Mouse (Mus musculus) heart, adult 10 weeks (tissue): ENCODE data around the gene Rnf4. TPM values are rescaled to one million over a fixed set of nuclear protein-coding genes. Genes with fewer than 3 reads are reported as not detected.

Experiments
- polyA plus RNA-seq: library from polyadenylated mRNA; stranded (reverse); fragments of 350-450 nt; fragmentation: Illumina TruSeq; extraction: RNeasy Lipid Tissue Mini Kit (QIAGEN cat#74804); gene quantifications from one replicate; pipeline ENCODE4 v1.2.3, GENCODE M21; 2014; ENCODE audit warnings: low read depth, low replicate concordance

The Rnf4 gene
- polyA plus RNA-seq, result 29.3 TPM

DNA sequence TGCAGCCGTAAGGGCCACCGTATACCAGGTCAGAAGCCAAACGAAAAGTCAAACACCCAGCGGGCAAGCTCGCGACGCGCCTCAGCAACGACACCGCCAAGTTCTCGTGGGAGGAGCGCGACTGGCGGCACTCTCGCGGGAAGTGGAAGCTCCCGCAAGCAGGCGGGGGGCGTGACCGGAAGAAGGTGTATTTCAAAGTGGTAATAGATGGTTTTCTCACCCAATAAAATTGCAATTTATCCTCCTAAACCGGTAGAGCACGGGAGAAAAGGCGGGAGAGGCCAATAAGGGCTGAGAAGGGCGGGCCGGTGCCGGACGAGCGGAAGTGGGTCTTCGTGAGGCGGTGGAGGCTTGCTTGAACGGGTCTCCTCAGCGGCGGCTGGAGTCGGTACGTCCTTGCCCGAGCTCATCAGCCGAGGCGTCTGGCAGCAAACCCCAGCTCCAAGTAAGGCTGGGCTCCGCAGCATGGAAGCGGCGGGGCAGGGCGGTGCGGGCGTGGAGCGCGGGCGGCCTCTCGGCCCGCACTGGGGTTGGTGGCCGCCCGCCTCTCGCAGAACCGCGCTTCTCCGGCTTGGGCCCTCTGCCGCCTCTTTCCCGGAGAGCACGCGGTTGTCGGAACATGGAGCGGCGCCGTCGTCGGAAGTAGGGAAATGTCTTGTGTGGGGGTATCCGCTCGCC is at the start of gene Rnf4:
Rnf4 (plus strand) TSS at position 193 of the 678 bp plus-strand sequence.

DNA sequence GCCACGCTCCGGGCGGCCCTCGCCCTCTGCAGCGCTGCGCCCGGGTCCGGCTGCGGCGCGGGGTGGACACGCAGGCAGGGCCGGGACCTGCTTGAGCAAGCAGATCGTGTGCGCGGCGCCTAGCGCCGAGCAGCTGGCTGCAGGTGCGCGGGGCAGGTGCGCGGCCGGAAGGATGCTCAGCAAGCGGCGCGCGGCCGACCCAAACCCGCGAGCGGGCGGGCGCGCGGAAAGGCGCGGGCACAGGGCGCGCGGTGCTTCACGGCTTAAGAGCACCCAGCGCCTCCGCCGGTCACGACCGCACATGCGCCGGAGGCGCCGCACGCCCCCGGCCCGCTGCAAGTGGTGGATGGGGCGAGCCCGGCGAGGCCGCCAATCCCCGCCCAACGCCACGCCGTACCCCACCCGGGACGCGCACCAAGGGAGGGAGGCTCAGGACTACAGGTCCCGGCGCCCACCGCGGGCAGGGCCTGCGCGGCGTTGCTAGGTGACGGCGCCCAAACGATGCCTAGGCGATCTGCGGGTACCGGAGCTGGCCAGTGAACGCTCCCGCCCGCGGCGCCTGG is 47.9 kb upstream of the Rnf4 start, which contains the start of the genes Zfyve28 and Cfap99:
Zfyve28 (minus strand) TSS at position 296 of the 563 bp plus-strand sequence.
Cfap99 (plus strand) TSS at position 447 of the 563 bp plus-strand sequence.

DNA sequence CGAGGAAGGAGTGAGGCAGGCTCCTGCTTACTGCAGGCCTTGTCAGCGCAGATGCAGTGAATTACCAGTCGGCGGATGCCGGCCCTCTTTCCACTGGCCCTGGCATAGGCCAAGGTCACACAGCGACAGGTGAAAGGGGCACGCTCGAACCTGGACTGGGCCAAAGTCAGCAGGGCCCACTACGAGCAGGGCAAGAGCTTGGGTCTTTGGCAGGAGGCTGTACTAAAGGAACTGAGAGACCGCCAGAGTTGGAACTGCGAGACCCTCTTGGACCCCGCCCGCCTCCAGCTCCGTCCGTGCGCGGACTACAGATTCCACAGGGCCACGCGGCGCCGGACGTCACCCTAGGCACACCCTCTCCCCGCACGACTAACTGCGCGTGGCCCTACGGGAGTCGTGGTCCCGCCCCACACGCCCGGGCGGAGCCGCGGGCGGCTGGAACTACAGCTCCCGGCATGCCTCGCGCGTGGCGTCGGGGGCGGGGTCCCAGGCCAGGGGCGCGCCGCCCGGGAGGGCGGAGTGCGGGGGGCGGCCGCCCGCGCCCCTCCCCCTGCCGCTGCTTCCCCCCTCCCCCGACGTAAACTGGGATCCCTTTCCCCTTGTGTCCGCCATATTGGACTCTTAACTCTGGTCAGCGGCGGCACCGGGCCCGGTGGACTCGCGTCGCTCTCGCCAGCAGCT is 33.4 kb downstream of the Rnf4 start, which contains the start of gene Fam193a:
Fam193a (plus strand) TSS at position 593 of the 681 bp plus-strand sequence.

Other genes starting within 250 kb of the Rnf4 start
- 4.8 TPM for gene Poln, start 166.8 kb upstream of the Rnf4 start, polyA plus RNA-seq
- 5.5 TPM for gene Haus3, start 166.8 kb upstream of the Rnf4 start, polyA plus RNA-seq
- 54.0 TPM for gene Mxd4, start 148.6 kb upstream of the Rnf4 start, polyA plus RNA-seq
- 0.71 TPM for gene Zfyve28, start 47.8 kb upstream of the Rnf4 start, polyA plus RNA-seq
- not detected for gene Cfap99, start 47.7 kb upstream of the Rnf4 start, polyA plus RNA-seq
- gene Fam193a, start 33.6 kb downstream of the Rnf4 start, polyA plus RNA-seq, result 12.8 TPM
- 13.7 TPM for gene Tnip2, start 177.7 kb downstream of the Rnf4 start, polyA plus RNA-seq
- 2.4 TPM for gene Sh3bp2, start 189.5 kb downstream of the Rnf4 start, polyA plus RNA-seq
- 117 TPM for gene Add1, start 237.4 kb downstream of the Rnf4 start, polyA plus RNA-seq